Mouse (Mus musculus) ZHBTc4 (cell line): ENCODE data around the gene Aoc2.
A peak's percentile ranks its signal among the peaks of the same experiment; 100 is the strongest.

ENCODE experiments used
- DNase-seq: peaks from one replicate; pipeline ENCODE4 v3.0.0-alpha.2; 2011; ENCODE audit warnings: low read depth, low spot score

The Aoc2 gene

DNA sequence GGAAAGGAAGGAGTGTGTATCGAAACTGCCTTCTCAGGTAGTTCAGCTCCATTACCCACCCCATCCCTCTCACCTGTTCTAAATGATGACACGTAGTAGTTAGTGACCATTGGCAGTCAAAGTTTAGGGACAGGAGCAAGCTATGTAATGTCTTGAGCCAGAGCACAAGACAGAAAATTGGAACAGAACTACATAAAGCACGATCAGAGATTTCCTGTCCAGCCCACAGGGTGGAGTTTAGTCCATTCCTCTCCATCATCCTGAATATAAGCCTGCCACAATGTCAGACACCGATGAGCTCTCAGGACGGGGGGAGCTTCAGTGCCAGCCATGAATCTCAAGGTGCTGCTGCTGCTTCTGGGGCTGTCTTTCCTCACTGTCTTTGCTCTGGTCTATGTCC lies at the start of gene Aoc2:
Aoc2 (plus strand) TSS at position 301 of the 400 bp plus-strand sequence.
- DNase-seq: no peak

DNA sequence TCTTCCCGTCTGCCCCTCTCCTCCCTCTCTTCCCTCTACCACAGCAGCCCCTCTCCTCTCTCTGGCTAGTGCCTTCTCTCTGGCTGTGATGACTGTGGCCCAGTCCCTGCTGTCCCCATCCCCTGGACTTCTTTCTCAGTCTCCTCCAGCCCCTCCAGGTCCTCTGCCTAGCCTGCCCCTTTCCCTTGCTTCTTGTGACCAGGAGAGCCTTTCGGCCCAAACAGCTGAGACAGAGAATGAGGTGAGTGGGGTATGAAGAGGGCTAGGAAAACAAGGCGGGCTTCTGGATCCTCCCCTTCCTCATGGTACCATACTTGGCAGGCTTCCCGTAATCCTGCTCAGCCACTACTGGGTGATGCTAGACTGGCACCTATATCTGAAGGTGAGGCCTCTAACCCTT lies 49.6 kb upstream of the Aoc2 start:
- no peak for DNase-seq

DNA sequence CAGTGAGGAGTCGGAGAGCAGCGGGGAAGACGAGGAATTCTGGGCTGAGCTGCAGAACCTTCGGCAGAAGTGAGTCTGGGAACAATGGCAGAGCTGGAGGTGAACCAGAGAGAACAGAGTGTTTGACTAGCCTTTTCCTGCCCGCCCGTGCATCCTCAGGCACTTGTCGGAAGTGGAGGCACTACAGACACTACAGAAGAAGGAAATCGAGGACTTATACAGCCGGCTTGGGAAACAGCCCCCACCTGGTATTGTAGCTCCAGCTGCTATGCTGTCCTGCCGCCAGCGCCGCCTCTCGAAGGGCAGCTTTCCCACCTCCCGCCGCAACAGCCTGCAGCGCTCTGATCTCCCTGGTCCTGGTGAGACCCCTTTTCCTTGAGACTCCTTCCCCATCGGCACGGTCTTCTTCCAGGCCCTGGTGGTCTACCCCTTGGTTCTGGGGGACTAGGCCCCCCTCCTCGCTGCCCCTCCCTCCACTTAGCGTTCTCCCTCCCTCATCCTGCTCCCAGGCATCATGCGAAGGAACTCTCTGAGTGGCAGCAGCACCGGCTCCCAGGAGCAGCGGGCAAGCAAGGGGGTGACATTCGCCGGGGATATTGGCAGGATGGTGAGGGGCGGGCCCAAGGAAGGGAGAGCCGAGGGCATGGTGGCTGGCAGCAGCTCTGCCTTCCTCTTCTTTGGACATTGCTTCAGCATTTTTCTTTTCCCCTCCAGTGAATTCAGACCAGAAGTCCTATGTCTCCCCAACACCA lies 48.4 kb upstream of the Aoc2 start:
- DNase-seq: peak; percentile 36

DNA sequence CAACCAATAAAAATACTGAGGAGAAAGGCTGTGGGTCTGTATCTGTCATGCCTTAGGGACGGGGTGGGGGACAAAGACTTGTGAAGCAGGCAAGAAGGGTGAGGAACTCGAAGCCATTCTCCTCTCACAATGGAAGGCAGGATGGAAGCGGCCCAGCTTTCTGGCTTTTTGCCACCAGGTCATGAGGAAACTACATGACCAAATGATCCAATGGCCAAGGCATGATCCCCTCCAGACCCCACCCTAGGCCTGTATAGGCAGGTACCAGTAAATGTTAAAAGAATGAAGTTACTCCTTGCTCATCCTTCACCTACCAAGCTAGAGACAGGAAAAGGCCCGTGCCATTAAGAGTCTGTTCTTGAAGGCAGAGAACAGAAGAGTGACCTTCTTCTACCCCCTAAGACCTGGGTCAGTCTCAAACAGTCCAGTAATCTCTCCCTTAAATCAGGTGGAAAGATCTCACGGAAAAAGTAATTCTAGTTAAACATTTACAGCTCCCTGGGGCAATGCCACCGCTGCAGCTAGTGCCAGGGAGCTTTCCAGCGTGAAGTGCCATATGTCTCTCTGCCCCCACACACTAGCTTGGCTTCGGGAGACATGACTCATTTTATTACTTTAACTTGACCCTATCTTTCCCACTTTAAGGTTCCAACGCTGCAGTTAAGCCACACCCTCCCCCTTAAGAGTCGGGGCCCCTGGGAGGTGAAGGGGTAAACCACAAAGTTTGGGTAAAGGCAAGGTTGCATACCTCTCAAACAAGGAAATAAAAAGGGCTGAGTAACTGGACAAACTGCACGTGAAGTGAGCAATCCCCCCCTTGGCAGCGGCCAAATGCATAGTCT lies 47.3 kb upstream of the Aoc2 start:
- DNase-seq: no peak

DNA sequence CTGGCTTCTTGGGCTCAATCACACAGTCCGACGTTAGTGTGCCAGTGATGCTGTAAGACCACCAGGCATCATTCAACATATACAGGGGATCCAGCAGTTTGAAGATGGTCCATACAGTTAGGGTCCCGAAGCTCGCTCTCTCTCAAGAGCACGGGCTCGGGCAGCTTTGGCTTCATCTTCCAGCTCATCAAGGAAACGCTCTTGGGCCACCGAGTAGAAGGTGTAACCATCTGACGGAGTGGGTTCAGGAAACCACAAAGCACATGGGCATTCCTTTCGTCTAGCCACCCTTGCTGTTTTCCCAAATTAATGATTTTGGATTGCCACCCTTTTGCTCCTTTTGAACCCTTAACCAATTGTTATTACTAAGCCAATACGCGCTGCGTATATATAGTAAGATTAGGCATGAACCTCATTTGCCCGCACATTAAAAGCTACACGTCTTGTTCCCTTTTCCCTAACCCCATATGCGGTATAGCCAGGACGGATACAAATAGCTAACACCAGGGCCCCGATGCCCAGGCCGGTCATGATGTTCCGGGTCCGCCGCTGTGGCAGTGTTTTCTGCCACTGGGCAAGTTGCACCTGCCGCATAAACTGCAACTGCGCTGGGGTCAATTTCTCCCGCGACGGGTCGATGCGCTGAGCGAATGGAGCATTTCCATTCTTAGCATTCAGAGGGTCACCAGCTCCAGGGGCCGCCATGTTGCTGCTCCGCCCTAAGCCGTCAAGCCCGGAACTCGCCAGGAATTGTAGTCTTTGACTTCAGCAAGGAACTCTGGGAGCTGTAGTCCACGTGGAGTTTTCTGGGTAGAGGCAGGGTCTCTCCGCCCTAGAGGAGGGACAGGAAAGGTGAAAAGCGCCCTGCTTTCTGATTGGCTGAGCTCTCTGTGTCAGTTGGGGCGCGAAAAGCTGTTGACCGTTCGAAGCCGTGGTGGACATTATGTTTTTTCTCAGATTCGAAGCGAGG lies 46.4 kb upstream of the Aoc2 start, which contains the start of the genes Cntd1 and Coa3:
Cntd1 (plus strand) TSS at position 790 of the 970 bp plus-strand sequence.
Coa3 (minus strand) TSS at position 892 of the 970 bp plus-strand sequence.
- peak; percentile 94 for DNase-seq

DNA sequence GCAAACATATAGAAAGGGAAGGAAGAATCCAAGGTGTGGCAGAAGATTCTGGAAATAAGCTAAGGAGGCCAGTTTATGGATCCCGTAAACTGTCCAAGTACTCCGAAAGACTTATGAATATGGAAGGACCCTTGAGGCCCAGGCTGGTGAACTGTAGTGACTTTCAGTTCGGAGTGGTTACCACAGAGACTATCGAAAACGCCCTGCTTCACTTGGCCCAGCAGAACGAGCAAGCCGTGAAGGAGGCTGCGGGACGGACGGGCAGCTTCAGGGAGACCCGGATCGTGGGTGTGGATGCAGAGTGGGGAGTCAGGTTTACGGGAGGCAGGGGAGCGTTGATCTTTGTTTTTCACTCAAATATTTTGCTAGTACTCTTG lies 45.7 kb upstream of the Aoc2 start:
- DNase-seq: peak; percentile 14

DNA sequence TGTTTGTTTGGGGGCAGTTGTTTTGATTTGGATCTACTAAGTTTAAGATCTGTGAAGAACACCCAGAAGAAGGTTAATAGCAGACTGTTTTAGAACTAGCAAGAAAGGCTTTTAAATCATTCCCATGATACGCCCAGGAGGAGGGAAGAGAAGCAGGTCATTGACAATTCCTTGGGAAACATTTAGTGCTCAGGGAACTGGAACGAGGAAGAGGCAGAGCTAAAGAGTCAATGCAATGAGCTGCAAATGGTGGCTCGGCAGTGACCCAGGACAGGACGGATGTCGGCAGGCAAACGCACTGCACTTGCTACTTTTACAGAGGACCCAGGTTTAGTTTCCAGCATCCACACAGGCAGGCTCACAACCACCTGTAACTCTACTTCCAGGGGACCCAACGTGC lies 44.0 kb upstream of the Aoc2 start:
- no peak for DNase-seq

DNA sequence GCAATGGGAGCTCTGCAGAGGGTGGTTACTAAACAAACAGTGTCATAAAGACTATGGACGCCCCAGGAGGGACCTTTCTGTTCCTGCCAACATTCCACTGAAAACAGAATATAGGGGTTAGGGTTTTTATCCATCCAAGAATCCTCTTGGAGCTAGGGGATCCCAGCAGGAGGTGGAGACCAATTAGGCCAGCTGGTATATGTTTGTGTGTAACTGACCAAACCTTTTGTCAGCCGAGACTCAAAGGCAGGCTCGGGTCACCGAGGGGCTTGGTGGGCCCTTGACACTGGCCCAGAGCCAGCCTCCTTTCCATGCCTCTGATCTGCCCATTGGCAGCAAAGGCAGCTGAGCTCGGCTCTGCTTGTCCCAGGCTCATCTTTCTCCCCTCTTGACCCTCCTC lies 42.0 kb upstream of the Aoc2 start:
- no peak for DNase-seq

DNA sequence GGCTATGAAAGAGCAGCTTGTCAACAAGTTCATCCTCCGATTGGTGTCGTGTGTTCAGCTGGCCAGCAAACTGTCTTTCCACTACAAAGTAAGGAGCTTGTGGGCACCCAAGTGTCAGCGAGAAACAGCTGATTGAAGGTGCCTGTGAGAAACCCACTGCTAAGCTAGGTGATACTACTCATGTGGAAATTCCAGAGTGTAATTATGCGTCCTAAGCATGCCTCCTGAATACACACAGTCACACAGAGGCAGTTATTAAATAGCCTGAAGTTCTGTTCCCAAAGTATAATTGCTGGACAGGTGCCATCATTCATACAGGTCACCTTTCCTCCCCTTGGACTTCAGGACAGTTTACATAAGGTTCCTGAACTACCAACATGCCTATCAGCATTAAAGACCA lies 41.1 kb upstream of the Aoc2 start:
- no peak for DNase-seq

DNA sequence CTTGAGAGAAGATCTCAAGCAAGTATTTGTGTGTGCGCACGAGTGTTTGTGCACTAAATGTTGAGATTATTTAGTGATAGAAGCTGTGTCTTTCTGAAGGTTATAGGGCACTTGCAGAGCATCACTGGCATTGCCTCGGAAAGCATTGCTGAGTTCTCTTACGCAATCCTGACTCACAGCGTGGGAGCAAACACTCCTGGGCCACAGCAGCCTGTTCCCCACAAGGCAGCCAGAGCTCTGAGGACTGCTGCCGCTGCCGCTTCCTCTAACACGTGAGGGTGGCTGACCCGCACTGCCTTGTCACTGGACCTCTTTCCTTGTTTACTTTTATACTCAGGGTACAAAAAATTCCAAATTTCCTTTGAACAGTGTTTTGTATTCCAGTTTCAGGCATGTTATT lies 37.6 kb upstream of the Aoc2 start:
- no peak for DNase-seq

DNA sequence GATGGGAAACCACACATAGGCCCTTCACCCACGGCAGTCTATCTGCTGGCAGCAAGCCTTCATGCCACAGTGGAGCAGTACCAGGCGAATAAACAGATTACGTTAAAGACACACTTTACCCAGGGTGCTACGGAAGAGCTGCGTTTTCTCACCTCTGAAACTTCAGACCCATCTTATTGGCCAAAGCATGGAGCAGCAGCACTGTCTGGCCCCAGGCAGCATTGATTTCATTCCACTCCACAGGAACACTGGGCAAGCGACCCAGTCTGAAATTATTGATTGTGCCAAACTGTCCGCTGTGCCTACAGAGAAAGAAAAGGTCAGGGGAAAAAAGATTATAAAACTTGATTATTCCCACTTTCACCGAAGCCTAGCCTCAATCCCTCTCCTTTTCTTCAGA lies 33.6 kb upstream of the Aoc2 start:
- no peak for DNase-seq

DNA sequence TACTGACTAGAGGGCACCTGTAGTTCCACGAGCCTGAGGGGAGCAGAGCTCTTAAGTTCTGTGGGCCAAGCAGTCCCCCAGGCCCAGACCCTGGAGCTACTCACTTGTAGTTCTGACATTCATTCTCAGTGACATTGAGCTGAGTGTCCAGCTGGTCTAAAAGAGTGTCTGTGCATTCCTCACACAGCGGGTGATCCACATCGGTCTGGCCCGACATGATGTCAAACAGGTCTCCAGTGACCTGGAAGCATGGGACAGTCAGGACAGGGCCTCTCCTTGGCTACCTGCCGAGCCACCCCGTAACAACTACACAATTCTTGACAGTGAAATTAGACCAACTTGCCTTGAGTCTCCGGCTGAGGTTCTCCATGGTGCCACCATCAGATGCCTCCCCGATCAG lies 29.7 kb upstream of the Aoc2 start:
- no peak for DNase-seq

DNA sequence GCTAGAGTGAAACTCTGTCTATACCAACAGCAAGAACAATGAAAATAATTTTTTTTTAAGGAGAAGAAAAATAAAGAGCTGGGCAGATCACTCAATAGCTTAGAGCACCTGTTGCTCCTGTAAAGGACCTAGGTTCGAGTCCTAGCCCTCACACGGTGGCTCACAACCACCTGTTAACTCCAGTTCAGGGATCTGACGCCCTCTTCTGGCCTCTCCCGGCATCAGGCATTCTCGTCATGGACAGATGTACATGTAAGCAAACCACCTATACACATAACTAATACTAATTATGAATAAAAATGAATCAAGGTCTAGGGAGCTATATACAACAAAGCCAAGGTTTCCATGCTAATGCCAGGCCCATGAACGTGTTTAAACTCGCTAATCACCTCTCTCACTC lies 24.0 kb upstream of the Aoc2 start:
- peak; percentile 53 for DNase-seq

DNA sequence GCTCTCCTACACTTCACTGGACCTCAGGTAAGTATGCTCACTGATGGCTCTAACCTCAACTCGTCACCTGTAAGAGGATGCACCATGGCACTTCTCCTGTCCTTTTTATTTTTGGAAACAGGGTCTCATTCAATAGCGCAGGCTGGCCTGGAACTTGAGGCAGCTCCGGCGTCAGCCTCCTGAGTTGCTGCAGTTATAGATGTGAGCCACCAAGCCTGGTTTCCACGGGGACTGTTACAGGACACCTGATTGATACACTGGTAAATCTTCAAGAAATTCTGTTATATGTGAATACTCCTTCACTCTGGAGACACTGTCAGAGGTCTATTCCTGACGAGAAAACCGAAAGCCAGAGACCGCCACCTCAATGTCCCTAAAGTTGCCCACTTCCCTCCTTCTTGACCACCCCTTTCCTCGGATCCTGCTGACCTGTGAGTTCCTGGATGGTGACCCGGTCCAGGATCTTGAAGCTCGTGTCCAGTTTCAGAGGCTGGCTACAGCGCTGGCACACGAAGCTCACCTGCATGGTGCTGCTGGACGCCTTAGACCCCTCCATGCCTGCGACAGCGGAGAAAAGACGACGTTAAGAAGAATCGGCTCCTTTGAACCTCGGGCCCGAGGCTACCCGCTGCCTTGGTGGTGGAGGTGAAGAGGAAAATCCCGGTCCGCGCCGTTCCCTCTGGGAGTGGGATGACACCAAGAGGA lies 23.4 kb upstream of the Aoc2 start:
- no peak for DNase-seq

DNA sequence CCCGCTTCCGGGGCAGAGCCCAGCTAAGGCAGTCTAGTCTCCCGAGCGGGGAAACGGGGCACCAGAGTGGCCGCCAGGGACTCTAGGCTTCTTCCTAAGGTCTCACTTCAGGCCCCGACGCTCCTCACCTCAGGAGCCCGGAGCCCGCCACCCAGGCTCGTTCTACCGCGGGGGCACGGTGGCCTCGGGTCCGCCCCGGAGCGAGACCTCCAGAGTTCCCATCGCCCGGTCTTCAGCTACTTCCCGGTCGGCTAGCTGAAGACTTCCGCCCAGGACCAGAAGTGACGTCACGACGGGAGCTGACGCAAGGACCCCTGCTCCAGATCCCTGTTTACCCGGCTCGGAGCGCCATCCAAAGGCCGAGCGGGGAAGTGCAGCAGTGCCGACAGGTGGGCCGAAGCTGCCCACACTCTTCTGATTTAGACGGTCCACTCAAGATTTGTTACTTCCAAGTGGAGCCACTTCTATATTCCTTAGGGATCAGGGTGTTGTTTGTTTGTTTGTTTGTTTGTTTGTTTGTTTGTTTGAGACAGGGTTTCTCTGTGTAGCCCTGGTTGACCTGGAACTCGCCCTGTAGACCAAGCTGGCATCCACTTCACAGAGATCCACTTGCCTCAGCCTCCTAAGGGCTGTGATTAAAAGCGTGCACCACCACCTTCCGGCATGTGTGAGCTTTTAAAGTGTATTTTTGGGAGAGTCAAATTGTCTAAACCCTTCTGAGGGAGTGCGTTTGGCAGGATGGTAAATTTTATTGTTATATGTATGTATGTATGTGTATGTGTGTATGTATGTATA lies 22.7 kb upstream of the Aoc2 start, which contains the start of gene Becn1:
Becn1 (minus strand) TSS at position 283 of the 795 bp plus-strand sequence.
- peak; percentile 97 for DNase-seq

DNA sequence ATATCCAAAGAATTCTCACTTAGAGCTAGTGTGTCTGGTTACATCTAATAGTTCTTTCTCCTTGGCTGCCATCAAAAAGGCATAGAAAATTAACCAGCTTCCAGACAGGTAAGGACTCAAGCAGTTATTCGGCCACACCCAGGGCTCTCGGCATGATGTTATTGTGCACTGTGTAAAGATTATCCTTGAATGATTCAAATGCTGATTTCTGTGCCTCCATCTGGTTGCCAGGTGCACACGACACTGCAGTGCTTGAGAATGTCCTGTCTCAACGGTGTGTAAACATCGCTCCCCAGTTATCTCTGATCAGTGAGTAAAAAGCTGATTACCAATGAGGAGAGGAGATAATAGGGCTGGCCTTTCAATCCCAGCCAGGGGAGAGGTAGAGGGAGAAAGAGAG lies 17.1 kb upstream of the Aoc2 start:
- DNase-seq: peak; percentile 82

DNA sequence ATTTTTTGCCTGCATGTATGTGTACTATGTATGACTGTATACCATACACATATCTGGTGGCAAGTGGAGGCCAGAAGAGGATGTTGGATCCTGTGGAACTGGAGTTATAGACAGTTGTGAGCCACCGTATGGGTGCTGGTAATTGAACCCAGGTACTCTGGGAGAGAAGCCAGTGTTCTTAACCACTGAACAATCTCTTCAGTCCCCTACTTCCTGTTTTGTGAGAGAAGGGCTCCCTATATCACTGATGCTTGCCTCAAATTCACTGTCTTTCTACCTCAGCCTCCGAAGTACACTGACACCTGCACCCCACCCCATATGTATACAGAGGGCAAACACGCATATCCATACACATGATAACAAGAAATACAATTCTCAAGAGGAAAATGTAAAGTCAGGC lies 13.8 kb upstream of the Aoc2 start:
- DNase-seq: no peak

DNA sequence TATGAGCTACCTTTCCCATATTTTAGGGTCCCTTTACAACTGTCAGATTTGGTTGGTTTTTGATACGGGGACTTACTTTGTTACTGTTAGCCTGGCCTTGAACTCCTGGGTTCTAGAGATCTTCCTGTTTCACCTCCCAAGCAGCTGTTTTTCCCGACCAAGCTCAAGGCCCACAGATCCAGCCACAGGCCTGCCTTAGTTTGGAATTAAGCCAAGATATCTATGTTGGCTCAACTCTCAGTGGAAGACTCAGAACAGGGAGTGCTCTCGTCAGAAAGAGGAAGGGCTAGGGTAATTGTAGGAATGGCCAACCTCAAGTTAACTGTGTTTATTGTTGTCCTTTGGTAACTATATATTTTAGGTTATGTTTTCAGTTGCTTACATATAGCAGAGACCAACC lies 12.7 kb upstream of the Aoc2 start:
- no peak for DNase-seq

DNA sequence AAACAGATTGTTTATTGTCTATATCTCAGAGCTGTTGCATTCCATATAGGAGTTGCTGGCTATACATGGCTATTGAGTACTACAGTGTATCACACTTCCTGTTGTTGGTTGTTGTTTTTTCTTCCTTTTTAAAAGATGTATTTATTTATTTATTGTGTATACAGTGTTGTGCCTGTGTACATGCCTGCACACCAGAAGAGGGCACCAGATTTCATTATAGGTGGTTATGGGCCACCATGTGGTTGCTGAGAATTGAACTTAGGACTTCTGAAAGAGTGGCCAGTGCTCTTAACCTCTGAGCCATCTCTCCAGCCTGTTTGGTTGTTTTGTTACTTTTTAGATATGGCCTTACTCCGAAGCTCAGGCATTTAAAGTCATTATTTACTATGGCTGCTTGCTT lies 10.3 kb upstream of the Aoc2 start:
- DNase-seq: no peak

DNA sequence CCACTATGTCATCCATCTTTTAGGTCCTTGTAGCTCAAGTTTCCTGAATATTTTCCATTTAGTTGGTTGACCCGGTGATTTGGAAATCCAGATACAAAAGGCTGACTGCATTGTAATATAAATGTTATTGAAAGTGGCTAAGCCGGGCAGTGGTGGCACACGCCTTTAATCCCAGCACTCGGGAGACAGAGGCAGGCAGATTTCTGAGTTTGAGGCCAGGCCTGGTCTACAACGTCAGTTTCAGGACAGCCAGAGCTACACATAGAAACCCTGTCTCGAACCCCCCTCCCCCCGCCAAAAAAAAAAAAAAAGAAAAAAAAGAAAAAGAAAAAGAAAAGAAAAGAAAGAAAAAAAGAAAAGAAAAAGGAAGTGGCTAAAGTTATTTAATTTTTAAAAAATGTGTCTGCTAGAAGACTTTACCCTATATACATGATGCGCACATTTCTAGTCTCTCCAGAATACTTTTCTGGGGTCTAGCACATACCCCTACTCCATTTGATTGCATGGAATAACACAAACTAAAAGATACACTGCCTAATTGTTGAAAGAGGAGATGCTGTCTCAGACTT lies 9.7 kb upstream of the Aoc2 start:
- DNase-seq: no peak
